Mouse (Mus musculus) cerebellum, postnatal 14 days (tissue): ENCODE measurements around the gene Polr2l.

ENCODE experiments used
- DNase-seq, 2 experiments: peaks; one replicate each; pipeline ENCODE4 v3.0.0; 2021; ENCODE audit warnings: mixed read lengths in 2 of 2

Polr2l gene

GRCm38 (mm10) chr7:141431434-141432185 lies 43.3 kb downstream of the Polr2l start:
- peak in 1 of 2 experiments; percentile 38 for DNase-seq

GRCm38 (mm10) chr7:141430585-141431240 lies 44.2 kb downstream of the Polr2l start:
- no peak for DNase-seq

DNA sequence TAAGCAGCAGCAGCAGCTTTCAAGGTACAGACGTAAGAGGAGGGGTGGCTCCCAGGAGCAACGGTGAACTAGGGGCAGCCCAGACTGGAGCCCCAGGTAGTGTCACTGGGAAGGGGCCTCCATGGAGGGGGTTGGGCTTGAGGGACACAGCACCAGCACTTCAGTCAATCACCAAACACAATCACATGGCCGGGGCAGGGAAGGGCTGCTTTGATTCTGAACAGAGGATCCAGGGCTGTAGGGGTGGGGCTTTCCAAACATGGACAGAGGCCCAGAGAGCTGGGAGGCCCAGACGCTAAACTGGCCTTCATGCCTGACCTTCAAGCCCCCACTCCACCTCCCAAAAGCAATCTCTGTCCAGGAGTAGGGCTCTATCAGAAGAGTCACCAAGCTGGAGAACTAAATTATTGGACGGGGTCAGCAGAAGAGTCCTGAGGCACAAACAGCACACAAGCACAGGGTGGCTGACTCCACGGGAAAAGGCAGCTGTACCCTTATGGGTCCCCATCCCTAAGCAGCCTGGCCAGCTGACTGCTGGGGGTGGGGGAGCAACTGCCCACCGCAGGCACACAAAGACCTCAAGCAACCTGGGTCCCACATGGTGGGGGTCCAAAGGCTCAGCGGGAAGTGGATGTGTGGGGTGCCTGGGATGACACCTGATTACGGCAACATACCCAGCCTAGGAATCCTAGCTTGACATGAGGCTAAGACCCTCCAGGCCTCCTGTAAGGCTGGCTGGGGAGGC lies 44.9 kb downstream of the Polr2l start:
- DNase-seq, result peak in 1 of 2 experiments; percentile 38

GRCm38 (mm10) chr7:141429310-141429709 lies 45.6 kb downstream of the Polr2l start, which contains the start of gene Cend1:
Gene Cend1 (minus strand): TSS chr7:141429491.
- DNase-seq, result peak; percentile 82 to 90

- DNase-seq, result peak in 1 of 2 experiments; percentile 47
Measured at GRCm38 (mm10) chr7:141428701-141429100, 46.2 kb downstream of the Polr2l start.

- DNase-seq, result no peak
Measured at GRCm38 (mm10) chr7:141426948-141427730, 47.8 kb downstream of the Polr2l start.

GRCm38 (mm10) chr7:141423811-141424210 lies 51.1 kb downstream of the Polr2l start:
- no peak for DNase-seq
